Mouse (Mus musculus) limb, embryonic 13.5 days (tissue): ENCODE results near the gene Fcrl5. TPM values are rescaled to one million over a fixed set of nuclear protein-coding genes. Genes with fewer than 3 reads are reported as not detected.

Source experiments
- ATAC-seq: fragments of 200-750 bp; cut with Nextera tagmentation; 2 replicates; pipeline ENCODE4 v1.8.0; 2017; ENCODE audit warnings: low read depth, moderate number of reproducible peaks, moderate TSS enrichment; ENCODE audit not compliant: low FRiP score
- H3K27ac ChIP-seq: fragments of 300-500 bp; sonication (generic); 2 replicates; pipeline ENCODE4 v1.5.1; 2015; ENCODE audit warnings: inconsistent platforms, mild to moderate bottlenecking, moderate library complexity
- H3K27me3 ChIP-seq: fragments of 300-500 bp; sonication (generic); 2 replicates; pipeline ENCODE4 v1.6.1; 2015; ENCODE audit warnings: mild to moderate bottlenecking, inconsistent platforms
- H3K36me3 ChIP-seq: fragments of 300-500 bp; sonication (generic); 2 replicates; pipeline ENCODE4 v1.6.1; 2015; ENCODE audit warnings: inconsistent platforms, mild to moderate bottlenecking, moderate library complexity
- H3K4me1 ChIP-seq: fragments of 300-500 bp; sonication (generic); 2 replicates; pipeline ENCODE4 v1.6.1; 2015; ENCODE audit warnings: inconsistent platforms
- H3K4me2 ChIP-seq: fragments of 300-500 bp; sonication (generic); replicated peaks from 2 replicates; pipeline ENCODE4 v1.6.1; 2015; ENCODE audit warnings: inconsistent platforms, mild to moderate bottlenecking, moderate library complexity
- H3K4me3 ChIP-seq: fragments of 300-500 bp; sonication (generic); 2 replicates; pipeline ENCODE4 v1.5.1; 2015; ENCODE audit warnings: moderate library complexity, mild to moderate bottlenecking, inconsistent platforms
- H3K9ac ChIP-seq: fragments of 300-500 bp; sonication (generic); 2 replicates; pipeline ENCODE4 v1.6.1; 2015; ENCODE audit warnings: mild to moderate bottlenecking, inconsistent platforms
- H3K9me3 ChIP-seq: fragments of 300-500 bp; sonication (generic); 2 replicates; pipeline ENCODE4 v1.6.1; 2016; ENCODE audit warnings: inconsistent platforms
- WGBS: fragments of 180-500 bp; shearing (Covaris S2); methylation state at CpG from one replicate; pipeline ENCODE4 v1.1.7; 2015; 5-methylcytosine and 5-hydroxymethylcytosine counted together
- polyA plus RNA-seq: library from polyadenylated mRNA; unstranded; fragments of >200 nt; fragmentation: Nextera tagmentation; extraction: Ambion mirVana; gene quantifications from 2 replicates; pipeline ENCODE4 v1.2.1, GENCODE M21; 2015

Gene Fcrl5
- polyA plus RNA-seq, 1 experiment from 2014 or later: not detected

- no peaks in the 10 kb centered on the region for H3K27me3 ChIP-seq
- no peak overlapping the region for H3K4me3 ChIP-seq
- H3K9me3 ChIP-seq: no peaks in the 10 kb centered on the region
- ATAC-seq: no peak
- no peaks in the 10 kb centered on the region for H3K4me1 ChIP-seq
- no peak overlapping the region for H3K4me2 ChIP-seq
- H3K36me3 ChIP-seq: peaks cover 36% of the 10 kb centered on the region
- no peak overlapping the region; the same call in 1 of the 2 replicates for H3K27ac ChIP-seq
- WGBS: 27% methylated on average over 8 of the region's 8 CpGs
- no peak overlapping the region for H3K9ac ChIP-seq
These were observed 105.1 kb downstream of the Fcrl5 start for GRCm38 (mm10) chr3:87540714-87541113.

- Histone ChIP-seq H3K9me3 (no peaks in the 10 kb centered on the region), H3K4me3 (no peak overlapping the region), H3K36me3 (peaks cover 17% of the 10 kb centered on the region), H3K9ac (no peak overlapping the region), H3K4me1 (no peaks in the 10 kb centered on the region), H3K4me2 (no peak overlapping the region), H3K27me3 (no peaks in the 10 kb centered on the region), H3K27ac (no peak overlapping the region)
- ATAC-seq: no peak
- WGBS: 84% methylated on average over 7 of the region's 7 CpGs
These were observed 107.1 kb downstream of the Fcrl5 start for GRCm38 (mm10) chr3:87542481-87543215.

- Histone ChIP-seq H3K4me3 (no peak overlapping the region), H3K4me1 (0 out of 2 replicates have a peak, but pooled peaks cover 4% of the 10 kb centered on the region), H3K27me3 (peaks cover 12% of the 10 kb centered on the region), H3K36me3 (no peaks in the 10 kb centered on the region; the same call in 1 of the 2 replicates), H3K9me3 (no peaks in the 10 kb centered on the region), H3K9ac (no peak overlapping the region), H3K4me2 (no peak overlapping the region), H3K27ac (no peak overlapping the region)
- no peak for ATAC-seq
- 74% methylated on average over 3 of the region's 3 CpGs for WGBS
These were observed 110.0 kb downstream of the Fcrl5 start for GRCm38 (mm10) chr3:87545554-87545953.

DNA sequence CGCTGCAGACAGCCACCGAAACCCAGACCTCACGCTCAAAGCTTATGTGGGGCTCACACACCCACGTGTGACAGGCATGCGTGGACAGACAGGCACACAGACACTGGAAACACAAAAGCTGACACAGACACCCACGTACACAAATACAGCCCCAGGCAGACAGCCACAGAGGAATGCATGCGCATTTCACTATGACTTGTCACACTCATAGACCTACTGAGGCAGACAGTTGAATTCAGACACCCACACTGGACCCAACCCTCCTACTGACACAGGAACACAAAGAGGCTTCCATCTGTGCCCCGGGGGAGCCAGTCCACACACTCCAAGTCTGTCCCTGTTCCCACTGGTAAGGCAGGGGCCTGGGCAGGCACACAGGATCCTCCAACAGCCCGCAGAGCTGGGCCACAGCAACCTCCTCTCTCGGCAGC lies 110.7 kb downstream of the Fcrl5 start:
- ATAC-seq: no peak
- 68% methylated on average over 10 of the region's 10 CpGs for WGBS

DNA sequence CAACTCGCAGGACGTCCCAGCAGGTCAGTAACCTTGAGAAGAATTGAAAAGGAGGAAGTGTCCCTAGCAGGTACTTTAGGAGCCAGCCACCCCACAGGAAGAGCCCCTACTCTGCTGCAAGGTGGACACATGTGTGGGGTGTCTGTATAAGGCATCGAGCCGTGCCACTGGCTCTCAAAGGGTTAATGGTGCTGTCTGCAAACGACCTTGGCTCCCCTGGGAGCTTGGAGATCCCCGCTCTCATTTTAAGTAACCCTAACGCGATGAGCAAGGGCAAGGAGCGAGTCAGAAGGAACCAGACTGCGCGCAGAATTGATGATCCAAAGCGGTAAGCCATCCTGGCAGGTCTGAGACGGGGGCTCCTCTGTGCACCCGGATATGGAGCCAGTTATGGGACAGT lies 114.3 kb downstream of the Fcrl5 start:
- no peak for ATAC-seq
- Histone ChIP-seq H3K9me3 (no peaks in the 10 kb centered on the region), H3K4me1 (0 out of 2 replicates have a peak, but pooled peaks cover 4% of the 10 kb centered on the region), H3K27me3 (peaks cover 33% of the 10 kb centered on the region), H3K4me3 (no peak overlapping the region), H3K27ac (no peak overlapping the region), H3K4me2 (0 out of 2 replicates have a peak overlapping the region, but pooled peaks have one; percentile 16), H3K9ac (0 out of 2 replicates have a peak overlapping the region, but pooled peaks have one; percentile 19), H3K36me3 (no peaks in the 10 kb centered on the region)
- 26% methylated on average over 14 of the region's 14 CpGs for WGBS

More for the DNA sequence above, 110.7 kb downstream of the Fcrl5 start:
- H3K27me3 ChIP-seq: peaks cover 20% of the 10 kb centered on the region
- no peaks in the 10 kb centered on the region; the same call in 1 of the 2 replicates for H3K36me3 ChIP-seq
- no peak overlapping the region for H3K4me3 ChIP-seq
- no peak overlapping the region for H3K27ac ChIP-seq
- 0 out of 2 replicates have a peak, but pooled peaks cover 4% of the 10 kb centered on the region for H3K4me1 ChIP-seq
- H3K9ac ChIP-seq: no peak overlapping the region
- H3K9me3 ChIP-seq: no peaks in the 10 kb centered on the region
- H3K4me2 ChIP-seq: no peak overlapping the region

Other genes starting within 250 kb of the Fcrl5 start
- 12.4 and 14.1 TPM in 2 replicates for gene Fcrls, start 172.0 kb upstream of the Fcrl5 start, polyA plus RNA-seq
- gene Cd5l, start 77.9 kb upstream of the Fcrl5 start, polyA plus RNA-seq: 0.27 and 0.33 TPM in 2 replicates
- 0.15 and 0.22 TPM in 2 replicates for gene Fcrl1, start 59.4 kb upstream of the Fcrl5 start, polyA plus RNA-seq
- 18.2 and 21.1 TPM in 2 replicates for gene Etv3, start 89.6 kb downstream of the Fcrl5 start, polyA plus RNA-seq
- 16.0 and 18.8 TPM in 2 replicates for gene Arhgef11, start 181.8 kb downstream of the Fcrl5 start, polyA plus RNA-seq